Mouse (Mus musculus): ENCODE measurements around the gene Fbxl15.

Gene Fbxl15

DNA sequence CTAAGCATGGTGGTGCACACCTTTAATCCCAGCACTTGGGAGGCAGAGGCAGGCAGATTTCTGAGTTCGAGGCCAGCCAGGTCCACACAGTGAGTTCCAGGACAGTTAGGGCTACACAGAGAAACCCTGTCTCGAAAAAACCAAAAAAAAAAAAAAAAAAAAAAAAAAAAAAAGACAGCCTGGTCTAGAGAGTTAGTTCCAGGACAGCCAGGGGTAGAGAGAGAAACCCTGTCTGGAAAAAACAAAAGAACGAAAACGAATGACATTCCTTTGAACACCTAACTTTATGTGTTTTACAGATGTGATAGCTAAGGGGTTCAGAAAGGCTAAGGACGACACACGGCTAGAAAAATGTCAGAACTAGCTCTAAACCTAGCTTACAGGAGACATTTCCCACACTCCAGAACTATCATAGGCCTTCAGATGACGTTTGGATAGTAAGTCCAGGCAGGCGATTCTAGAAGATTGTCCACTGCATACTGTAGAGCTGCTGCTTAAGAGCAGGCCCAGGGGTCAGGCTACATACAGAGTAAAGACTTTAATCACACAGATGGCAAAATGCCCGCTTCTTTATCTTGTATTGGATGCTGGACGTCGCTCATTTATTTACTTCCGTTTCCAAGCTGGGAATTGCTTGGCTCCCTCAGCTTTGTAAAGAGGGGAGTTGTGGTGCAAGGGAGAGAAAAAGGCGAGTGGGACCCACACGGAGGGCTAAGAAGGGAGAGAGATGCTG lies 20.1 kb downstream of the Fbxl15 start:
- no peak for DNase-seq (ENCODE audit: low spot score in 2 of 2)

- peak; percentile 92 to 95 for DNase-seq (ENCODE audit: low spot score in 2 of 2)
Observed at GRCm38 (mm10) chr19:46348761-46349458, 20.9 kb downstream of the Fbxl15 start.

DNA sequence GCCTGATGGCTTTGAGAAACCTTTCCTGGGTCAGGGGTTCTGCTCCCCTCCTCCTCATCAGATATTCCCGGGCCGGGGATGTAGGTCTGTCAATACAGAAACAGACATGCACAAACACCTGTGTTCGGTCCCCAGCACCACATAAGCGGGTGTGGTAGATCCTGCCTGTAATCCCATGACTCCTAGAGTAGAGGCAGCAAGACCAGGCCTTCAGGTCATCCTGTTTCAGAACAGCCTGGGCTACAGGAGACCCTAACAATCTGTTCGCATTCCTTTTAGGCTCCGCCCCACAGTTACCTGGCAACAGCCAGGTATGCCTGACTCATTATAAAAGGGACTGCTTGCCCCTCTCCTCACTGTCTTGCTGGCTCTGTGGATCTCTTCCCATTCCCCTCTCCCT lies 21.6 kb downstream of the Fbxl15 start:
- no peak for DNase-seq (ENCODE audit: low spot score in 2 of 2)

DNA sequence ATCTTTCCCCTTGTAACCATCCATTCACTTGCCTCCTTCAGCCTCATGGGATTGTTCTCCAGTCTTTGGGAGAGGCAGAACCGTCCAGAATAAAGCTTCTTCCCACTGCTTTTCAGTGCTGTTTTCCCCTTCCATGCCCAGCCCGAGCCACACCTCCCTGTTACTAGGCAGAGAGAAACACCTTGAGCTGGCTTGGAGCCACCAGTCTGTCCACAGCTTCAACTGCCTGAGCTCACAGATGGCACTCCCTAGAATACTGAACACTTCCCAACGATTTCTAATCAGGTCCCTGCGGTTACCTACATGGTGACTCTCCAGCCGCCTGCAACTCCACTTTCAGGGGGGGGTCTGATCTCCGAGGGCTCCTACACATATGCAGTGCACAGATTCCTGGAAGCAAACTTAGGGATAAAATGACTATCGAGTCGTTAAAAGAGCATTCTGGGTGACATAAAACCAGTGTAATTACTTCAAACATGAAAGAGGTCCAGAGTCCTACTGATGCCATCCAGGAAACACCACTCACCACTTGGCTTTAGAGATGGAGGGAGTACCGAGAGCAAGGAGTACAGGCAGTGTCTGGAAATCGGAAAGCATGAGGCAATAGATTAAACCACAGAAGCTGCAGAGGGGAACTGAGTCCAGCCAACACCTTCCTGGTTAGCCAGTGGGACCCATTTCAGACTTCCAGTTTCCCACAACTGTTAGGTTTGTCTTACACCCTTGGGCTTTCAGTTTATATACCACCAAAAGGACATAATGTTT lies 22.4 kb downstream of the Fbxl15 start, which contains the start of gene 2310034G01Rik:
Gene 2310034G01Rik, minus strand, starts transcription at position 135 of the 765 bp plus-strand sequence.
- DNase-seq (ENCODE audit: low spot score in 2 of 2) = no peak

DNA sequence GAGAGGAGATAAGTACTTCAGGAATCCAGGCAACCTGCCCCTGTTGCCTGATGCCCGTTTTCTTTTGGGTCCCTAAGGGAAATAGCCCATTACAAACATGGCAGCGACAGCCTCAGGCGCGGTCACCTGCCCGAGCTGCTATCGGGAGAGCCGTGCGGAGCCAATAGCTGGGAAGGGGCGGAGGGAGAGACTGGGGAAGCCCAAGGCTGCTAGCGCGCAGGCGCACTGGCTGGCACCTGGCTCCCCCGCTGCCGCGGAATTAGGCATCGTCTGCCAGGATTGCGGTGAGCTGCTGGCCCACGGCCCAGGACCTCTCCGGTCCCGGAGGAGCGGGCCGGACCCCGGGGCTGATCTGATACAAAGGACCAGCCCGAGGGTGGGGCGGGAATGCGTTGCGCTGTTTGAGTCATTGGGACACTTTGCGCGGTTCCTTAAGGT lies 28.7 kb downstream of the Fbxl15 start:
- peak; percentile 87 to 90 for DNase-seq (ENCODE audit: low spot score in 2 of 2)

- DNase-seq (ENCODE audit: low spot score in 2 of 2) = no peak
Observed at GRCm38 (mm10) chr19:46357344-46358280, 29.6 kb downstream of the Fbxl15 start.

DNA sequence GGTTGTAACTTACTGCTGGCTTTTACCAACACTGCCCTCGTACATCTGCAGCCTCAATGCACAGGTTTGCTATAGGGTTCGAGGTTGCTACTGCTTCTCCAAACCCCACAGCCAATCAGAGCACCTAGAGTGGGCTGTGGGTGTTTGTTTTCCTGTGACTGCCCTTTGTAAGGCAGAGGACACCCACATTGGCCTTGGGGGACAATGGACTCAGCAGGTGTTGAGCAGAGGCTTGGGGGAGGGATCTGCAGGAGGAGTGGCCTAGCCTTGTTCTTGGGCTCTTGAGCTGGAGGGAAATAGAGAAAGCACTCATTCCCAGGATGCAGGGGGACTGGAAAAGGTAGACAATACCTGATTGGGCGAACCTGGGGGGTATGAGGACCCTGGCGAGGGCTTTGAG lies 30.4 kb downstream of the Fbxl15 start:
- DNase-seq (ENCODE audit: low spot score in 2 of 2) = no peak

DNA sequence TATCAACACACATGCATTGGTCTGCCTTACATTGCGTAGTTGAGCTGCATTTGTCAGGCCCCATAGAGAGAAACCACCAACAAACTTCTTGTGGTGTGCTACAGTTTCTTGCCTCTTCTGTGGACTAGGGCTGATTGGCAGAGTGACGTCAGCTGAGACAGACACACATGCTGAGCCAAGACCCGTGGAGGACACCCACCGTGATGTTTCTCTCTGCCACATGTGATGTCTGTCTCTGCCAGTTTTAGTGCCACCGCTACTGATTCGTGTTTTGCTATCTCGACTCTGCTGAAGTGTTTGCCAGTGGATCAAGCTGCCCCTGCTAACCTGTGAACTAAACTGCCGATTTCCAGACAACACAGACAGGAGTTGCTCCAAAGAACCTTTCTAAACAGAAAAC lies 34.1 kb downstream of the Fbxl15 start:
- DNase-seq (ENCODE audit: low spot score in 2 of 2) = no peak

DNA sequence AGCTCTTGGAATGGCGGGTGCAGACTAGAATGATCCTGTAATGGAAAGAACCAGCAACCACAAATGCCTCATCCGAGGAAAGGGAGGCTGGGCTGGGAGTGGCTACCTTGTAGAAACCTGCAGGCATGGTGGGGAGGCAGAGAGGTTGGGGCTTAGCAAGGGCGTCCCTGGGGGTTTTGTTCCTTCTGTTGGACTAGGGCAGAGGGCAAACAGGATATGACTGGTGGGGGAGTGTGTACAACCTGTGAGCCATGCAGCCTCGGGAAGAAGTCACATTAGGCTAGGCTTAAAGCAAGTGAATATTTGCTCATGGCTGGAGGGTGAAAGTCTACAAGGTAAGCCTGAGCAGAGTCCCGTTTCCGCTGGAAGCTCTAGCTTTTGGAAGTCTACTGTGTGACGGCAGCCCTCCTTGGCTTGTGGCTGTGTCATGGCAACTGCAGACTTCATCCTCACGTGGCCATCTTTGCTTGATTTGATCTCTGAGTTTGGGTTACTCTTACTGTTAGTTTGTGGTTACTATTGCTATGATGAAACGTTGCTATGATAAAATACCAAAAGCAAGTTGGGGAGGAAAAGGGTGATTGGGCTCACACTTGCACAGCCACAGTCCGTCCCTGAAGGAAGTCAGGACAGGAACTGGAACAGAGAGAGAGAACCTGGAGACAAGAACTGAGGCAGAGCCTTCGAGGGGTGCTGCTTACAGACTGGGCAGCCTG lies 35.5 kb downstream of the Fbxl15 start:
- no peak for DNase-seq (ENCODE audit: low spot score in 2 of 2)

GRCm38 (mm10) chr19:46367798-46368590 lies 40.0 kb downstream of the Fbxl15 start:
- peak; percentile 50 to 66 for DNase-seq (ENCODE audit: low spot score in 2 of 2)

GRCm38 (mm10) chr19:46369204-46369603 lies 41.2 kb downstream of the Fbxl15 start:
- DNase-seq (ENCODE audit: low spot score in 2 of 2) = peak; percentile 47 to 54

GRCm38 (mm10) chr19:46374477-46375088 lies 46.6 kb downstream of the Fbxl15 start:
- DNase-seq (ENCODE audit: low spot score in 2 of 2) = no peak

GRCm38 (mm10) chr19:46375489-46375888 lies 47.5 kb downstream of the Fbxl15 start:
- no peak for DNase-seq (ENCODE audit: low spot score in 2 of 2)

DNA sequence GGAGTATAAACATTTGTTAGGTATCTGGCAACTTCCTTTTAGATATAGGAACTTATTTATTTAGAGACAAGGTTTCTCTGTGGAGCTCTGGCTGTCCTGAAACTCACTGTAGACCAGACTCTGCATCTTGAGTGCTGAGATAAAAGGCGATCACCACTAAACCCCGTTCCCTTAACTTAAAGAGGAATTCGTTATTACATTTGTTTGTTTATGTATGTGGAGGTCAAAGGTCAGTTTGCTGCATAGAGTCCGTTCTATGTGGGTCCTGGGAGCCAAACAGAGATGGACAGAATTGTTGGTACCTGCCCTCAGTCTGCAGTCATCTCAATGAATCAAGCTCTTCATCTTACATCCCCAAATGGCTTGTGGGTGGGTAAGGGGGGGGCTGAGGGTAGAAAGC lies 47.9 kb downstream of the Fbxl15 start:
- no peak for DNase-seq (ENCODE audit: low spot score in 2 of 2)
